Mouse (Mus musculus) olfactory bulb, adult 2 months (tissue): ENCODE data around the gene Gm43552.
A peak's percentile ranks its signal among the peaks of the same experiment; 100 is the strongest.

Source experiments
- CTCF ChIP-seq: fragments of 200-500 bp; IDR thresholded peaks from 2 replicates; pipeline ENCODE4 v1.5.1; 2012; ENCODE audit warnings: low read depth, mild to moderate bottlenecking, low read length, moderate library complexity; ENCODE audit not compliant: insufficient read depth
- POLR2A ChIP-seq: fragments of 200-500 bp; IDR thresholded peaks from 2 replicates; pipeline ENCODE4 v1.6.1; 2012; ENCODE audit warnings: mild to moderate bottlenecking, low read depth, low read length, moderate library complexity; ENCODE audit not compliant: insufficient read depth

GRCm38 (mm10) chr5:65390648-65391644 is 101.7 kb downstream of the Gm43552 start, which contains the start of the genes Rpl9 and Lias:
- TF ChIP-seq CTCF (no peak), POLR2A (peak; percentile 94)
